Mouse (Mus musculus) urinary bladder, postnatal 10 days (tissue): ENCODE data around the gene Fbxo41.

Source experiments
- DNase-seq: peaks from one replicate; pipeline ENCODE4 v3.0.0; 2022; ENCODE audit warnings: low spot score

The Fbxo41 gene

DNA sequence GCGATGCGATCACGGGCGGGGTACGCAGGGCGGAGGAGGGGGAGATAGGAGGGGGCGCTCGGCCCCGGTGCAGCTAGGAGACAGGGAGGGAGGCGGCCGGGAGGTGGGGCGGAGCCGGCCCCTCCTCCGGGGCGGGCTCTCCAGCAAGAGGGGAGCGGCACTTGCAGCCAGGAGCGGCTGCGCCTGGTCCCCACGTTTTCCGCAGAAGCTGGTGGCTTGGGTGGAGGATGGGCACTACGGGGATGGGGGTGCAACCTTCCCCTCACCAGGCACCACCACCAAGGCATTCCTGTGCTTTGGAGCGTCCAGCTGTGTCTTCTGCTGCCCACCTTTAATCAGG, at the start of gene Fbxo41:
Gene Fbxo41 (minus strand): TSS at position 84 of the 340 bp plus-strand sequence.
- no peak for DNase-seq

GRCm38 (mm10) chr6:85547642-85548041, 44.8 kb upstream of the Fbxo41 start:
- DNase-seq, result no peak

DNA sequence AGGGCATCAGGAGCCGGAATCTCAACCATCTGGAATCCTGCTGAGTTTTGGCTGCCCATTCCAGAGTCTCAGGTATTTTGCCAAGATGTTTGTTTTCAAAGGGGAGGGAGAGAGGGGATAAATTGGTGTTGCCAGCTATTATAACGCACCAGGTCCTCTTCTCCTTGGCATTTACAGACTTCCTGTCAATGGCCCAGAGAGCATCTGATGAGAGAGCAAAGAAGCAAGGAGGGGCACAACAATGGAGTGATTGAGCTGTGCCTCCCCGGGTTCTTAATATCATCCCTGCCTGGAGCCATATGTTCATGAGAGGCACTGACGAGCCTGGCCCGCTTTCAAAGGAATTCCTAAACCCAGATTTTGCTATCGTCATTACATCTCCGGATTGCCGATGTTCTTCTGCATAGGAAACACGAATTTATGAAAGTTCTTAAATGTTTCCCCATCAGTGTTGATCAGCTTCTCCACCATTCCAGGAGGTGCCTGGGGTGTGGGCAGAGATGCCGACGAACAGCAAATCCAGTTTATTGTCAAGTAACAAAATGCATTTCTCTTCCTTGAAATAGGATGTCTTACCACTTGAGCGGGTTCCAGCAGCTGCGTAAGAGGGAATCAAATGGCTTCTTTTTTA, 41.6 kb upstream of the Fbxo41 start:
- no peak for DNase-seq

DNA sequence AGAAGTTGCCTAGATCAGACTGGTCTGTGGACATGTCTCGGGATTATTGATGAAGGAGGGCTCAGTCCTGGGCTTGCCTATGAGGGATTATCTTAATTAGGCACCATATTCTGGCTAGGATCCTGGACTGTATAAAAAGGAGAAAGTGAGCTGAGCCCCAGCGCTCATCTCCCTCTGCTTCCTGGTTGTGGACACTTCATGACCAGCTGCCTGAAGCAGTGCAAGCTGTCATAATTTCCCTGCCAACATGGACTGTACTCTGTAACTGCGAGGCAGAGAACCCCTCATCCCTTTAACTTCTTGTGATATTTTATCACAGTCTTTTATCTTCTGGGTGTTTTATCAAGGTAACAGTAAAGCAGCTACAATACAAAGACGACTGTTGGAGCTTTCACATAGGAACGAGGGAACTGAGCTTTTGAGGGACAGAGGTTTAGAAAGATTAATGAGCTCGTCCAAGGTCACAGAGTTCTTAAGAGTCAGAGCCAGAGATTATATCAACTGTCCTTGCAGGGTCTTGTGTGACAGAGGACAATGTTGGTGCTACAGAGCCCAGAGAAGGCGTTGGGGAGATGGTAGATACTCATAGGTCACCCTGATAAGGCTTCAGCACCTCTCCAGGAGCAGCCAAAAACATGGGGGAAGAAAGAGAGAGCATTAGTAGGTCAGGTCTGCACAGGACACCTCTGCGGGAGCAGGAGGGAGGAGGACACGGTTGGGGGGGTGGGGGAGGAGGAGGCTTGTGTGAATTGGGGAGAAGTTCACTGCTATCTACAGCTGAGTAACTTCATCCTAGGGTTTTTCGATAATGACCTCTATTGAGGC, 40.8 kb upstream of the Fbxo41 start:
- DNase-seq, result no peak

- no peak for DNase-seq
These were observed 20.0 kb upstream of the Fbxo41 start for GRCm38 (mm10) chr6:85522825-85523224.

GRCm38 (mm10) chr6:85522026-85522425, 19.2 kb upstream of the Fbxo41 start:
- no peak for DNase-seq

GRCm38 (mm10) chr6:85518091-85518693, 15.4 kb upstream of the Fbxo41 start:
- no peak for DNase-seq

- no peak for DNase-seq
These were observed 13.1 kb upstream of the Fbxo41 start for GRCm38 (mm10) chr6:85515941-85516340.

GRCm38 (mm10) chr6:85513531-85513910, 10.7 kb upstream of the Fbxo41 start, which contains the start of gene Egr4:
Gene Egr4 (minus strand): TSS chr6:85513589.
- DNase-seq, result no peak

DNA sequence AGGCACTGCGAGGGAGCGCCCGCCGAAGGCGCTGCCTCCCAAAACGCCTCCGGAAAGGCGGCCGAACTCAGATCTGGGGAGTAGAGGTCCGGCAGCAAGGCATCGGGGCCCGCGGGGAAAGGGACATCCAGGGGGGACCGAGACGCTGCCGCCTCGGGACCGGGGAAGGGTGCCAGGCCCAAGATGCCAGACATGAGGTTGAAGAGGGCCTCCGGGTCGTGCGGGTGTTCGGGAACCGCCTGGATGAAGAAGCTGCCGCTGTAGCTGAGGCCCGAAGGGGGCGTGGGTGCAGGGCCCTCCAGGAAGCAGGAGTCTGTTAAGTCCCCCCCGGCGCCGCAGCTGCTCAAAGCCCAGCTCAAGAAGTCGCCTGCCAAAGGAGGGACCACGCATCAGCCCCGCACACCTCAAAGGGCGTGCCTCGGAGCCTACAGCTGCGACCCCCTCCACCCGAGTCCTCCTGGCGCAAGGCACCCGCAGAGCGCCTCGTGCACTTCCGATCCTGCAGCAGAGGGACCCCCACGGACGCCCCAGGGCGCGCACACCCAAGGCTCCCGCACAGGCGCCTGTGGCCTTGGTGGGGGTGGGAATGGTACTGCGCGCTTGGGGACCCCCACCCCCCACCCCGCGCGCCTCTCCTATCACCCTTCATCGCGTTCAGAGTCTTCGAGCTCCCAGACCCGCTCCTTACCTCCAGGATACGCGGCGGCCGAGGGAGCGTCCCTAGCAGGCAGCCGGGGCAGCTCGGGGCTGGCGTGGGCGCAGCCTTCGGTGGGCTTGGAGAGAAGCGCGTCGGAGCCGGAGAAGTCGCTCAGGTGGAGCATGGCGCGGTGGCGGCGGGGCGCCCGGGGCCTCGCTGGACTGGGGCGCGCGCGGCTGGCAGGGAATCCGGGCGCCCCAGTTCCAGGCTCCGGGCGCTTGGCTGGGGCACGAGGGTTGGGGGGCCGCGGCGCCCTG, 10.1 kb upstream of the Fbxo41 start:
- no peak for DNase-seq

DNA sequence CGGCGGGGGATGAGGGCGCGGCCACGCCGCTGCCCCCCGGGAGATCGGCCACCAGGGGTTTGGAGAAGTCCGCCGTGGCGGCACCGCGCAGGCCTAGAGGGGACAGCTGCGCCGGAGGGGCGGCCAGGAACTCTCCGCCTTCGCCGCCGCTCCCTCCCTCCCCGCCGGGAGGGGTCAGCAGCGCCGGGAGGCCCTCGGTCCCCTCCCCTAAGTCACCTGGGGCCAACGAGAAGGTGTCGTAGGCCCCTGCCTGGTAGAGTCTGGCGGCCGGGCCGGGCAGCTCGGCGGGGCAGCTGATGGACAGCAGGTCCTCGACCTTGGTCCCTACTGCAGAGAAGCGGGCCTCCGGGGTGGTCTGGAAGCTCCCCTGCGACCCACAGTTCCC, 9.3 kb upstream of the Fbxo41 start:
- no peak for DNase-seq

DNA sequence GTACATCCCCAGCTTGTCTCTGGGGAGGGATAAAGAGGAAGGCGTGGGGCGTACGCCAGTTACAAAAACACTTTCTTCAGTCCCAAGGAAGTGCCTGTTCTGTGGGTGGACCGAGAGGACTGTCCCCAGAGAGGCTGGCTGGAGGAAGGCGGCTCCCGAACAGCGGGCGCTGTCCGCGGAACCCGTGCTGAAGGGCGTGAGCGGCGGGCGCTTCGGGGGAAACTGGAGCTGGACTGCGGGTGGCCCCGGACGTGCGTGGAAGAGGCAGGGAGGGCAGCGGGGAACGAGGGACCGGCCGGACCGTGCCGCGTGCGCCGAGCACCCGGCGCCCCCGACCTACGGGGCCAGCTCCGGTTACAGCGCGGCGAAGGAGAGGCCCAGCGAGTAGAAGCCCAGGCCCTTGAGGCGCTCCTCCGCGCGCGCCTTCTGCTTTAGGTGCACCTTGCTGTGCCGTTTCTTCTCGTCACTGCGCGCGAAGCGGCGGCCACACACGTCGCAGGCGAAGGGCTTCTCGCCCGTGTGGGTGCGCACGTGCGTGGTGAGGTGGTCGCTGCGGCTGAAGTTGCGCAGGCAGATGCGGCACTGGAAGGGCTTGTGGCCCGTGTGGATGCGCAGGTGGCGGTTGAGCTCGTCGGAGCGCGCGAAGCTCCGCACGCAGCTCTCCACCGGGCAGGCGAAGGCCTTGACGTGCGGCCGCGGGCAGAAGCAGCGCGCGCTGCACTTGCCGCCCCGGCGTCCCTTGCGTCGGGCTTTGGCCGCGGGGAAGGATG, 8.7 kb upstream of the Fbxo41 start:
- DNase-seq, result no peak

DNA sequence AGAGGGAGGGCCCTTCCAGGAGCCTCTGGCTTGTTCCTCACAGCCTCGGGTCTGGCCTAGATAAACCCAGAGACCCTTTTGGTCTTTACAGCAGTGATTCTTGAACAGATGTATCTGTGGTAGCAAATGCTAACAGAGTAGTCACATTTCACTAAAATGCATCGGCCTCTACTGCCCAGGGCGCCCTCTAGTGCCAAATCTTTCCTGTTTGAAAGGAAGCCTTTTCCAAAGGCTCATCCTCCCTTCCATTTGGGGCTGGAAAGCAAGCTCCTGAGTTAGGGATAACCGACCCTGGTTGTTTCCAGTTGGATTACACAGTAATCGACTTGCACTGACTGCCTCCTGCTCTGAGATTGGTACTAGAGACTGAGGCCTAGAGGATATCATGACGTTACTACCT, 7.7 kb upstream of the Fbxo41 start:
- DNase-seq, result no peak

- DNase-seq, result no peak
These were observed 5.8 kb upstream of the Fbxo41 start for GRCm38 (mm10) chr6:85508602-85509001.

GRCm38 (mm10) chr6:85504908-85505307, 2.1 kb upstream of the Fbxo41 start:
- DNase-seq, result no peak

DNA sequence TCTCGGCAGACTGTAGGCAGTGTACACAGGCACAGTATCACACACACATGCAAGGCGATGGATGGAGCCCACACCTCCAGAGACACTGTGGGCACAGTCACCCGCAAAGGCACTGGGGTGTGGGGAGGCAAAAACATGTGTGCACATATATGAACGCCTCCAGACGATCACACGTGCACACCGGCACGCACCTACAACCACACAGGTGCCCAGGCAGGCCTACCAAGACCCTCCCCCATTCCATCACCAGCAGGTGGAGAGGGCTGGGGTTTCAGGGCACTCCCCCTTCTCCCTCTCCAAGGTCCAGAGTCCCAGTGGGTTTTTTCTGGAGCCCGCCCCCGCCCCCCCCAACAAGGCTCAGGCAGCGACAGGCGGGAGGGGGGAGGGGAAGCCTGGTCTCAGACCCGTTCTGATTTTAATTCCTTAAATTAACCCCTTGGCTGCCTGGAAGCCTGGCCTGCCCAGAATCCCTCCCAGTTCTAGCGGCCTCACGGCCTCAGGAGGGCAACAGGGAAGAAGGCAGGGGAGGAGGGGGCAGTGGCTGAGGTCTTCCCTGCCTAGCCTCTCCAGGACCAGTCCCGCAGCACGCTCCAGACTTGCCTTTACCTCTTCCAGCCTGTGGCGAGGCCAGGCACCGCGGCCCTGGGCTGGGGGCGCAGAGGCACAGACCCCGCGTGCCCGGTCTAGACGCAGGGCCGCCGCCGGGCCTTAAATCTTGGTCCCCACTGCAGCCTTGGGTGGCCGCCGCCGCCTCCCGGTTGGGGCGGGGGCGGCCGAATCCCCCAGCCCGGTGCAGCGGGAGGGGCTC, 487 bp downstream of the Fbxo41 start:
- no peak for DNase-seq

- no peak for DNase-seq
These were observed 1.2 kb downstream of the Fbxo41 start for GRCm38 (mm10) chr6:85501571-85502102.

DNA sequence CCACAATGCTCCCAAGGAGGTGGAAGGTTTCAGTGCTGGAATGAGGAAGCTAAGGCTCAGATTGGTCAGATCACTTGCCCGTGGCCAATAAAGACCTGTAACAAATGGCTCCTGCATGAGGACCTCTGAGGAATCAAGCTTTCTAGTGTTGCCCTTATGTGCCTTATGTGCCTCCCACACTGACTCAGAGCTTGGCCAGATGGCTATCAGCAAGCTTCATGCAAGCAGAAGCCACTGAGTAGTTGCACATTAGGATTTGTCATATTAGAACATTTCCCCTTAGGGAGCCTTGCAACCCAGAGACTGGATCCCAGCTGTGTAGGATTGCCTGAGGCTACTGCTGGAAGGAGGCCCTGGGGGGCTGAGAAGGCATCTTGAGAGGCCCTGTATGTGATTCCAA, 2.4 kb downstream of the Fbxo41 start:
- no peak for DNase-seq

DNA sequence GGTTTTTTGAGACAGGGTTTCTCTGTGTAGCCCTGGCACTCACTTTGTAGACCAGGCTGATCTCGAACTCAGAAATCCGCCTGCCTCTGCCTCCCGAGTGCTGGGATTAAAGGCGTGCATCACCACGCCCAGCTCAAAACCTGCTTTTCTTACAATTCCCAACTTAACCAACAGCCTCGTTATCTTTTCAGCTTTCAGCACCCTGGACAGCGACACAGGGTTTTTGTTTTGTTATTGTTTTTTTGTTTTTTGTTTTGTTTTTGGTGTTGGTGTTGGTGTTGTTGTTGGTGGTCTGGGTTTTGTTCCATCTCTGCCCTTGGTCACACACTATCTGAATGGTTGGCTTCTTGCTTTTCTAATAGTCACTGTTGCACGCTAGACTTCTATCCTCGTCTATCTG, 4.6 kb downstream of the Fbxo41 start:
- DNase-seq, result no peak

DNA sequence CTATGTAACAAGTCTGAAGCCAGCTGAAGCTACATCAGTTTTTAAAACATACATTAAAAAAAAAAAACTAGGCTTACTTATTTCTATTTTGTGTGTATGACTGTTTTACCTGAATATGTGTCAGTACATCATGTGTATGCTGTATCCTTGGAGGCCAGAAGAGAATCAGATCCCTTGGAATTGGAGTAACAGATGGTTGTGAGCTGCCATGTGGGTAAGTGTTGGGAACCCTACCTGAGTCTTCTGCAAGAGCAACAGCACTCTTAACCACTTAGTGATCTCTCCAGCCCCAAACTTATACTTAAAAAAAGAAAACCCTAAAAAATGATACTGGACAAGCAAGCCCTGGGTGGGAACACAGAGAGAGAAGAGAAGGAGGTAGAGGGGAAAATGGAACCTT, 5.8 kb downstream of the Fbxo41 start:
- no peak for DNase-seq
